Mouse (Mus musculus) heart, embryonic 14.5 days (tissue): ENCODE measurements around the gene Rdm1. TPM values are rescaled to one million over a fixed set of nuclear protein-coding genes. Genes with fewer than 3 reads are reported as not detected.

Experiments
- ATAC-seq: fragments of 200-750 bp; cut with Nextera tagmentation; 2 replicates; pipeline ENCODE4 v1.8.0; 2017; ENCODE audit warnings: low read depth, moderate TSS enrichment; ENCODE audit not compliant: insufficient number of reproducible peaks, insufficient read depth, low FRiP score
- H3K27ac ChIP-seq, 2 experiments: fragments of 200-500 bp in 1 of 2; fragments of 300-500 bp in 1 of 2; sonication (generic) in 1 of 2; replicated peaks in 1 of 2; 2 replicates each; pipeline ENCODE4 v1.5.1; 2012 to 2014; ENCODE audit warnings: low read depth in 2 of 2, low read length in 2 of 2, control low read depth in 1 of 2, mild to moderate bottlenecking in 1 of 2, mixed read lengths in 1 of 2; ENCODE audit not compliant: control insufficient read depth in 1 of 2, insufficient read depth in 1 of 2
- H3K27me3 ChIP-seq: fragments of 300-500 bp; sonication (generic); 2 replicates; pipeline ENCODE4 v1.6.1; 2014; ENCODE audit warnings: mild to moderate bottlenecking, low read length, control low read depth; ENCODE audit not compliant: control insufficient read depth, insufficient read depth
- H3K36me3 ChIP-seq: fragments of 300-500 bp; sonication (generic); 2 replicates; pipeline ENCODE4 v1.6.1; 2014; ENCODE audit warnings: mild to moderate bottlenecking, control low read depth, low read length, mixed read lengths; ENCODE audit not compliant: control insufficient read depth, insufficient read depth
- H3K4me1 ChIP-seq, 2 experiments: fragments of 200-500 bp in 1 of 2; fragments of 300-500 bp in 1 of 2; sonication (generic) in 1 of 2; 2 replicates each; pipeline ENCODE4 v1.6.1; 2012 to 2014; ENCODE audit warnings: low read length in 2 of 2, control low read depth in 1 of 2, mixed read lengths in 1 of 2; ENCODE audit not compliant: control insufficient read depth in 2 of 2, insufficient read depth in 2 of 2
- H3K4me2 ChIP-seq: fragments of 300-500 bp; sonication (generic); 2 replicates; pipeline ENCODE4 v1.6.1; 2014; ENCODE audit warnings: mild to moderate bottlenecking, low read length
- H3K4me3 ChIP-seq, 2 experiments: fragments of 200-500 bp in 1 of 2; fragments of 300-500 bp in 1 of 2; sonication (generic) in 1 of 2; 2 replicates each; pipeline ENCODE4 v1.5.1; 2012 to 2014; ENCODE audit warnings: low read length in 2 of 2, mild to moderate bottlenecking in 2 of 2, control low read depth in 1 of 2, low read depth in 1 of 2, moderate library complexity in 1 of 2; ENCODE audit not compliant: control insufficient read depth in 1 of 2, insufficient read depth in 1 of 2
- H3K9ac ChIP-seq: fragments of 300-500 bp; sonication (generic); 2 replicates; pipeline ENCODE4 v1.6.1; 2014; ENCODE audit warnings: mild to moderate bottlenecking, low read length
- H3K9me3 ChIP-seq: fragments of 300-500 bp; sonication (generic); 2 replicates; pipeline ENCODE4 v1.6.1; 2016; ENCODE audit warnings: low read length, control low read depth; ENCODE audit not compliant: control insufficient read depth
- WGBS: fragments of 180-500 bp; shearing (Covaris S2); extraction: QIAGEN DNeasy Blood & Tissue Kit; methylation state at CpG from one replicate; pipeline ENCODE4 v1.1.7; 2014; 5-methylcytosine and 5-hydroxymethylcytosine counted together
- polyA plus RNA-seq: library from polyadenylated mRNA; unstranded; fragments of >200 nt; fragmentation: Nextera tagmentation; extraction: Ambion mirVana; gene quantifications from 2 replicates; pipeline ENCODE4 v1.2.1, GENCODE M21; 2014

Rdm1 gene
- polyA plus RNA-seq, 1 experiment from 2014 or later: 48.4 TPM

- Histone ChIP-seq H3K9ac (no peak overlapping the region), H3K4me2 (no peak overlapping the region), H3K4me1 (peaks cover 0 to 7% of the 10 kb centered on the region in 2 experiments; a peak in 3 of 4 replicates), H3K27ac (no peak overlapping the region), H3K27me3 (no peaks in the 10 kb centered on the region), H3K9me3 (no peaks in the 10 kb centered on the region), H3K36me3 (no peaks in the 10 kb centered on the region), H3K4me3 (no peak overlapping the region)
- ATAC-seq: no peak
- WGBS: 25% methylated on average over 5 of the region's 5 CpGs
Measured at GRCm38 (mm10) chr11:101661786-101662185, 34.8 kb downstream of the Rdm1 start.

GRCm38 (mm10) chr11:101663229-101664027, 36.4 kb downstream of the Rdm1 start:
- Histone ChIP-seq H3K9me3 (no peaks in the 10 kb centered on the region), H3K9ac (peak overlapping the region; percentile 26; the same call in 1 of the 2 replicates), H3K36me3 (0 out of 2 replicates have a peak, but pooled peaks cover 4% of the 10 kb centered on the region), H3K27ac (no peak overlapping the region), H3K4me2 (no peak overlapping the region), H3K27me3 (no peaks in the 10 kb centered on the region), H3K4me3 (no peak overlapping the region), H3K4me1 (peaks cover 11 to 14% of the 10 kb centered on the region in 2 experiments)
- ATAC-seq: no peak
- WGBS: 28% methylated on average over 11 of the region's 11 CpGs

GRCm38 (mm10) chr11:101664825-101665635, 38.0 kb downstream of the Rdm1 start, which contains the start of gene Arl4d:
Arl4d (plus strand) TSS chr11:101665541.
- no peaks in the 10 kb centered on the region for H3K27me3 ChIP-seq
- WGBS: 8% methylated on average over 34 of the region's 34 CpGs
- no peaks in the 10 kb centered on the region for H3K9me3 ChIP-seq
- H3K9ac ChIP-seq: peak within 1 kb of the TSS; percentile 67
- H3K4me3 ChIP-seq: peak within 1 kb of the TSS; percentile 46 to 77
- ATAC-seq: peak; percentile 85
- H3K27ac ChIP-seq: peak within 1 kb of the TSS; percentile 53 to 75
- H3K4me2 ChIP-seq: peak within 1 kb of the TSS; percentile 69
- H3K36me3 ChIP-seq: 0 out of 2 replicates have a peak, but pooled peaks cover 4% of the 10 kb centered on the region
- peaks cover 19 to 23% of the 10 kb centered on the region in 2 experiments for H3K4me1 ChIP-seq

- ATAC-seq: no peak
- peak overlapping the region; percentile 41 to 75 for H3K27ac ChIP-seq
- H3K4me2 ChIP-seq: peak overlapping the region; percentile 69
- no peaks in the 10 kb centered on the region for H3K27me3 ChIP-seq
- no peaks in the 10 kb centered on the region for H3K9me3 ChIP-seq
- H3K4me1 ChIP-seq: peaks cover 19 to 23% of the 10 kb centered on the region in 2 experiments
- WGBS: 1% methylated on average over 24 of the region's 24 CpGs
- 0 out of 2 replicates have a peak, but pooled peaks cover 4% of the 10 kb centered on the region for H3K36me3 ChIP-seq
- H3K9ac ChIP-seq: peak overlapping the region; percentile 67
- H3K4me3 ChIP-seq: peak overlapping the region; percentile 46 to 77
Measured at GRCm38 (mm10) chr11:101665636-101665992, 38.6 kb downstream of the Rdm1 start.

- Histone ChIP-seq H3K9ac (peak overlapping the region; percentile 61; the same call in 1 of the 2 replicates), H3K4me3 (peak overlapping the region; percentile 38 to 46), H3K4me2 (peak overlapping the region; percentile 69), H3K36me3 (0 out of 2 replicates have a peak, but pooled peaks cover 4% of the 10 kb centered on the region), H3K4me1 (peaks cover 19 to 23% of the 10 kb centered on the region in 2 experiments), H3K9me3 (no peaks in the 10 kb centered on the region), H3K27ac (0 out of 4 replicates have a peak overlapping the region, but pooled peaks of 1 of the 2 experiments have one; percentile 24), H3K27me3 (no peaks in the 10 kb centered on the region)
- ATAC-seq: no peak
- 57% methylated on average over 28 of the region's 28 CpGs for WGBS
Measured at GRCm38 (mm10) chr11:101666626-101667345, 39.8 kb downstream of the Rdm1 start.

GRCm38 (mm10) chr11:101667871-101668532, 41.0 kb downstream of the Rdm1 start:
- 36% methylated on average over 14 of the region's 14 CpGs for WGBS
- Histone ChIP-seq H3K4me1 (peaks cover 21 to 25% of the 10 kb centered on the region in 2 experiments), H3K27me3 (no peaks in the 10 kb centered on the region), H3K36me3 (0 out of 2 replicates have a peak, but pooled peaks cover 4% of the 10 kb centered on the region), H3K4me3 (peak overlapping the region; percentile 1 to 46; a peak in 2 of 4 replicates), H3K9me3 (no peaks in the 10 kb centered on the region), H3K27ac (peak overlapping the region; percentile 69 to 79), H3K9ac (peak overlapping the region; percentile 50), H3K4me2 (peak overlapping the region; percentile 69)
- no peak for ATAC-seq
